Mouse (Mus musculus) thymus, adult 2 months (tissue): Measurements from ENCODE around the gene Ephb1.

Experiments
- CTCF ChIP-seq: fragments of 200-500 bp; IDR thresholded peaks from 2 replicates; pipeline ENCODE4 v1.5.1; 2012; ENCODE audit warnings: mild to moderate bottlenecking, control low read depth, low read length, moderate library complexity, borderline replicate concordance; ENCODE audit not compliant: control insufficient read depth, poor library complexity, insufficient read depth; ENCODE audit errors: extremely low read depth
- POLR2A ChIP-seq: fragments of 200-500 bp; IDR thresholded peaks from 2 replicates; pipeline ENCODE4 v1.6.1; 2012; ENCODE audit warnings: mild to moderate bottlenecking, low read length, control low read depth, moderate library complexity; ENCODE audit not compliant: control insufficient read depth, poor library complexity, insufficient read depth; ENCODE audit errors: extremely low read depth

- TF ChIP-seq CTCF (no peak), POLR2A (no peak)
Measured at GRCm38 (mm10) chr9:102002920-102003319, 351.6 kb downstream of the Ephb1 start.
